Mouse (Mus musculus) cerebellum, postnatal 36 days (tissue): ENCODE results near the gene Btg3.

Experiments used
- DNase-seq, 2 experiments: peaks; one replicate each; pipeline ENCODE4 v3.0.0; 2021 to 2022; ENCODE audit warnings: mixed read lengths in 2 of 2

Gene Btg3

DNA sequence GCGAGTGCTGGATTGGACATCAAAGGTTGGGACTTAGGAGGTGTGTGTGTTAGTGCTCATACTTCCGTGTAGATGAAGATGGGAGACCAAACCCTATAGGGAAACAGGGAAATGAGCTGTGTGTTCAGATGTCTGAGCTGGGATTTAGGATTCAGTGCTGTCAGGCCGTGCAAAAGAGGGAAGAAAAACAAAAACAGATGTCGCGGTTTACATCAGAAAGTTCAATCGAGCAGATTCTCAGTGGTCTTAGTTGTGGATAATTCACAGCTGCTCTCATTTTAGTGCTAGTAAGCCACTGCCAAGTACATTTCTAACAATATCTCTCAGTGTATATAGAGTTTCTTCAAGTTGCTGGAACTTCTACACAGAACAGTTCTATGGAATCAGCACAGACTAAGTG lies 33.2 kb downstream of the Btg3 start:
- no peak for DNase-seq

DNA sequence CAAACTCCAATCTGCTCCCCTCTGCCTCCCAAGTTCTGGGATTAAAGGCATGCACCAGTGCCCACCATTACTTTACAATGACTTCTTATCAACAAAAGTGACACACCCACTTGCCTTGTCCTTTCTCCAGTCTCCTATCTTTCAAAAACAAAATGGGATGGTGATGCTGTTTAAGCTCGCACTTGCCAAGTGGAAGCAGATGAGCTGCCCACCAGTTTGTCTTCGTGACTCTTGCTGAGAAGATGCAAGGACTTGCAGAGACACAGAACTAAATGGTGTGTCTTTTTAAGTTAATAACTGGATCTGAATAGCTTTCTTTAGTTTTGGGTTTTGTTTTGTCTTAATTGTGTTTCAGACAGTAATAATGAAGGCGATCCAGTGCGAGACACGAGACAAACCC lies 34.2 kb downstream of the Btg3 start:
- no peak for DNase-seq

DNA sequence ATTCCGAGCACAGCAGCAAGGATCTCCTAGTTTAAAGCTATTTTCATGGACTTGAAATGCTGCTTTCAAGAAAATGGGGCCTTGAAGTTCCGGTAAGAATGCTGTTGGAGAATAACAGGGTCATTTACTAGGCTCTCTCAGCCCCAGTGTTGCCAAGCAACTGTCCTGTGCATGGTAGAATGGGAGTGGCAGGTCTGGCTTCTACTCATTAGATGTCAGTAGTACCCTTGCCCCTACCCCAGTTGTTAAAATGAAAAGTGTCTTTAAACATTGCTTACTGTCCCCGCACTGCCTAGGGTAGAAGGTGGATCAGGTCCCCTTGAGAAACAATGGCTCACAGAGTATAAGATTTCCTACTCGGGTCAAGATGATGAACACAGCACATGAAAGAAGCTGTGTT lies 35.6 kb downstream of the Btg3 start:
- DNase-seq = no peak

DNA sequence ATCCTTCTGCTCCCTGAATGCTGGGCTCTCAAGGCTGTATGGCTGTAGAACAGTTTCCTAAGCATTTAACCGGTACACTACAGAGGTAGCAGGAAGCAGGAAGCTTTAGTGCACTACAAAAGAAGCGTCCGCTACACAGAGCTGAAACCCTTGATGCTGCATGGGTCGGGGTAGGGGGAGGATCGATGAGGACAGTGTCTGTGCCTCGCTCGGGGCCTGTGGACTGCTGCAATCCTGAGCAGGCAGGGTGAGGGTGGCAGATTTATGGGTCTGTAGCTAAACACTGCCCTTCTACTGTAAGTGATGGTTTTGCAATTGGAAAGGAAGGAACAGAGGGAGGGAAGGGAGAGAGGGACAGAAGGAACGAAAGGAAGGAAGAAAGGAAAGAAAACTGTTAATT lies 39.8 kb downstream of the Btg3 start:
- DNase-seq = no peak

DNA sequence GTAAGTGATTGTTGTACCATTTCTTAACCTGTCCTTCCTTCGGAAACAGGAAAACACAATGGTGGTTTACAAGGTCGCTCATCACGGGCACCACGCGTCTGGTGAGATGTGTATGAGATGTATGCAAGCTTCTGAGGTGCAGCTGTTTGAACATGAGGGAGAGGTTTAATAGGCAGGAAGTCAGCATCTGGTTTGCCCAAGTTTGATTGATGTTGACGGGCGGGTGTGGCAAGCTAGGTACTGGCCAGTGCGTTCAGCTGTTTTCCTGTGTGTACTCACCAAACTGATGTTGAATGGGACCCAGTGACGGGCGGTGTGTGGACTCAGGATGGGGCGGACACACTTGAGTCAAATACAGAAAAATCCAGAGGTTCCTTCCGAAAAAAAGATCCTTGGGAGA lies 49.0 kb downstream of the Btg3 start:
- DNase-seq = no peak

DNA sequence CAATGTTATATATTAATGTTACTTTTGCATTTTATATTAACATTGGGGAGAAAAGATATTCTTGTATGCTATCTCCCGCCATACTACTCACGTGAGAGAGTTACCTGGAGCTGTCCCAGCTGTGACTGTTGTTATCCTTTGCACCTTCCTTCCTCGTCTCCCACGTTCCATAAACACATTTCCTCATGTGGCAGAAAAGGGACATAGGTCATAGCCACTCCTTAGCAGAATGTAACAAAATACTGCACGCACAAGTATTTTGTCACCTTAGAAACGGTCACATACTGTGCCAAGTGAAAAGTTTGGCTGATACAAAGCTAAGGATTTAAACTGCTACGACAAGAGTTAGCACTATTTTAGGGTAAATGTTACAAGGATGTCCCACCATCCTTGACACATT lies 49.4 kb downstream of the Btg3 start:
- no peak for DNase-seq

DNA sequence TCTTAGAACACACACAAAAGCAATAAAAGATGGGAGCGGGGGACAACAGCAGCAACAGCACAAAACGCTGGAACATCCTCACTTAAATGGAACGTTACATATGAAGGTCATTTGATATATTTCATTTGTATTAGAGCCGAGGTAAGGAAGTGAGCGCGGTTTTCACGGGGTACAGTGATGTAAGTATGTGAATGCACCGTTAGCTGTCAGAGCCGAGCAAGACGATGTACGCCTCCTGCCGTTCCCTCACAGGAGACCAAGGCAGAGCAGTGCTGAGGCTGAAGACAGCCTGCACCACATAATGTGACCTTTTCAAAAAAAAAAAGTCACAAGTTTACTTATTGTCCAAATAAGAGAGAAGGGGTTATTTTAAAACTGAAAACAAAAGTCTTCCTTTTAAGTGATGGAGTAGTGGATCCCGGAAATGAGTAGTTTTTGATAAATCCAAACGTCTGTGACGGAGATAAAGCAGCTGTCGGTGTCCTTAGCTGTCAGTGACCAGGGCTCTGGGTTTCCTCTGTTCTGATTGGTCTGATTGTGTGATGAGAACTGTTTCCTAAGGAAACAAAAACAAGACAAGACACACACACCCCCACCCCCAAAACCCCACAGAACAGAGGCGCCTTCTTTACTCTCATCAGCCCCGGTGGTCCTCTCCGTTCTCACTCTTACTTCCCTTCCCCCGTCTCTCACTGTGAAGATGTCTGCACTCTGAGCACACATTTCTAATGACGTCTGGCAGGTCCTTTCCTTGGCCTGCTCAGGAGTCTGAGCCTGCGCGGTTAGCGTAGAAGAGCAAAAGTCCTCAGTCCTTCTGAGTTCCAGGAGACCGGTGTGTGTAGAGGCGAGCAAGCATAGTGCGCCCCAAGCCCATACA lies 50.8 kb downstream of the Btg3 start:
- no peak for DNase-seq

DNA sequence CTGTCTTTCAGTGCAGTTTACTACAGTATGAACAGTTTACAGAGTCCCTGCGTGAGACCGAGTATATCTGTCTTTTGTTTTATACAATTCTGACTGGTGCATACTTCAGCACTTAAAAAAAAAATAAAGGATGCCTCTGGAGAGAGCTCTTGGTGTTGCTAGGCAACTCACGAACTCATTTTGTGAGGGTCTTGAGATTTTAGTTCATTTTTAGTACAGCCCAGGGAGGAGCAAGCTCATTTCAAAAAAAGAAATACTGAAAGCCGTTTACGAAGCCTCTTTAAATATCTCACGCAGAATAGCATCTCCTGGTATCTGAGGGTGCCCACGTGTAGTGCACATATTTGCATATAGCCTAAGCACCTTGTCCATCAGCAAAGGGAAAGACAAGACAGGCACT lies 54.9 kb downstream of the Btg3 start:
- no peak for DNase-seq

DNA sequence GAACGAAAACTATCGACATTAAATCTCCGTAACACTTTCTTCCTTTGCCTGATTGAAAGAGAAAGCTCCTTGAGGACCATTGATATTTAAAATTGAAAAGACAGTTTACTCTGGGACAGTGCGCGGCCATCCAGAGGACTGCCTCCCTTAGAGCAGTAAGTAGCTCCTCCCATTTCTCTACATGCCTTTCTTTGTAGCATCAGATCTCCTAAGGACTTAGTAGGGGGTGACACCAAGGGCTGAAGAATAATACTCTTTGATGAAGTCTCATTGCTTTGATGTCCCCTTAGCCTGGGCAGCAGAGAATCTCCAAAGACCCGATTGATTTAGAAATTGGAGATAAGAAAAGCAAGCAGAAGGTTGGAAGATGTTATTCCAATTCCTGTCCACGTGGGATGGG lies 55.4 kb downstream of the Btg3 start:
- no peak for DNase-seq

DNA sequence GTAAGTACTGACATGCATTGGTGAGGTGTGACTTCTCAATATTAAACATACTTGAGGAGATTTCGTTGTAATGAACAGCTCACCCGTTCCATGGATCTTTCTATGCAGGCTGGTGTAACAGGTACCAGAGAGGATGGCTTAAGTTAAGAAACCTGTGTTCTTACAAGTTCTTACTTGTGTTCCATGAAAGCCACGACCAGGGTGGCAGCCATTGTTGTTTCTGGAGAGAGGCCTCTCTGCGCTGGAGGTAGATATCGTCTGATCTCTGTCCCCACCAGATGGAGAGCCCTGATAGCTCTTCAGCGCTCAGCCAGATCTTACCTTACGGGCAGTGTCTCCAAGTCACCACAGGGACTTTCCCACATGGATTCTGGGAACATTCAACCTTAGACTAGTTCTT lies 57.3 kb downstream of the Btg3 start:
- no peak for DNase-seq

DNA sequence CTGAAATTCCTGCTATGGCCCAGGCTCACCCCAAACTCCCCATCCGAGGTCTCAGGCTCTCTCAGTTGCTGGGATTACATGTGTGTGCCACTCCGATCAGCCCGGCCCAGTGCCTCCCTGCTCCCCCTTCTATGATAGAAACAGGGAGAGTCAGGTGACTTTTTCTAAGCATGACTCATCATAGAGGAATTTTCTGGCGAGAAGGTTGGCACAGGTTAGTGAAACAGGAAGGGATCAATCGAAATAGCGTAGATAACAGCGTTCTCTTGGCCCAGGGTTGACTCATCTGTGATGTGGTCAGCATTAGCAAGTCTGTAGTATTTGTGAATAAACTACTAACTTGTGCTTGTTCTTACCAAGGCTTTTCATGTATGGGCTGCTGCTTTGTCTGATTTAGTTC lies 59.0 kb downstream of the Btg3 start:
- DNase-seq = no peak

DNA sequence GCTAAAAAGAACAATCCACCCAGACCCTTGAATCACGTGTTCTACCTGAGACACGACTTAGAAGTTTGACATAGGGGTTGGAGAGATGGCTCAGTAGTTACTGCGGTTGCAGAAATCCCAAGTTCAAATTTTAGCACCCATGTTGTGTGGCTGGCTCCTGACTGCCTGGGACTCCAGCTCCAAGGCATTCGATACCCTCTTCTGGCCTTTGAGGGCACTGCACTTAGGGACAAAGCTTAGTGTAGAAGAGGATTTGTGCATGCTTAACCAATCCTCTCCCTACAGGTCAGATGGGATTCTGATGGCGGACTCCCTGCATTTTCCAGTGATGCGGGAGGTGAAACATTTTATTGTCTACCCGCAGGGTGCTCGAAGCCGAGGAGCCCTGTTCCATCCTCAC lies 60.1 kb downstream of the Btg3 start:
- DNase-seq = peak; percentile 42 to 56

DNA sequence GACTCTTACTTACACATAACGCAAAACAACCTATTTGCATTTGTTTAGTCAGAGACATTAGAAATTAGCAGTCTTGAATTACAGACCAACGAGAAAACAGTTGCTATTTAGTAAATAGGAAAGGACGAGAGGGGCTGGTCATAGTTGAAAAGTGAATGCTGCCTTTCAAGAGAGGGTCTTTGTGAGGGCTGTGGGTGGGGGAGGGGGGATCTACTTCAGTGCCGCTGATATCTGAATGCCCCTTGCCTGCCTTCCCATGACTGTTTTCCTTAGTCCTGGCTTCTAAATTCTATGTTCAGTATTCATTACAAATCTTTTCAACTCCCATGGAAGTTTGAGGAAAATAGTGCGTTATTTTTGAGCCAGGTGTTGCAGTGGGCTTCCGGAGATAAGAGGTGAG lies 63.0 kb downstream of the Btg3 start:
- no peak for DNase-seq

DNA sequence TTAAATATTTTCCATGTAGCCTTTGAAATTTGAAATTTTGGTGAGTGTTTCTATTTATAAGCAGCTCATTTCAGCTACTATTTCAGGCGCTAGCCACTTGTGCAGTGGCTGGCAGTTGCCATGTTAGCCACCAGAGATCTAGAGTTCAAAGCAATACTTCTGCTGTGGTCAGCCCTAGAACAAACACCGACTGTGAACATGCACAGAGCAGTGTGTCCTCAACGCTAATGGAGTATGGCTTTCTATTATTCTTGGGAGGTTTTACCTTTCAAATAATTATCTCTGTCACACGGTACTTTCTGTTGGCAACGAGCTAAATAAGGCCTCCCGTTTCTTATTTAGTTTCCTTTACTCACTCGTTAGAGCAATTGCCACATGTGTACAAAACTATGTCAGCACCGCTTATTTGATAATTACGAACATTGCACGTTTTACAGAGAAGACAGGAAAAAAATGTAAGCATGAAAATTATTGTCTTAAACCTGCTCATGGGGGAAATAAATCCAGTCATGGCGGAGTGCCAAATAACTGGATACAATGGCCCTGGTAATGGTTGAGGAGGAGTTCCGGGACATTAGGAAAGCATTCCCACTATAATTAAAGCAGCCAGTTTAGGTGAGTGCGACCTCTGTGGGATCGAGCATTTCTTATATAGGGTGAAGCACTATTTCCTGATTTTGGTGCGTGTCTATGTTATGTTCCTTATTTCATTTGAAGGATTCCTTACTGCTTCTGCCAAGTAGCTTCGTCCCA lies 63.7 kb downstream of the Btg3 start:
- no peak for DNase-seq

DNA sequence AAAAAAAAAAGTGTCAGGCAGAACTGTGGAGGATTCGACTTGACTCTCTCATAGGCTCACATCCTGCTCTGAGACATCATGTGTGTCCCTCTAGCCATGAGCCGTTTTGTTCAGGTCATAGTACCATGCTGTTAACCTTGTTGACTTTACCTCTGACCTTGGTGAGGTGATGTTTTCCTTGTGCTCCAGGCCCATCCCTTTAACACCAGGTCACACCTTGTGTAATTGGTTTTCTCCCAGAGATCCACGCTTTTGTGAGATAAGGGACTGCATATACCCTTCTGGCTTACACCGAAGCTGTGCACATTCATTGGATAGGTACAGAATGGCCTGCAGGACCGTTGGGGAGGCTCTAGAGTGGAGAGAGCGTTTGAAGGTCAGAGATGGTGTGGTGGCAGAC lies 67.7 kb downstream of the Btg3 start:
- no peak for DNase-seq

DNA sequence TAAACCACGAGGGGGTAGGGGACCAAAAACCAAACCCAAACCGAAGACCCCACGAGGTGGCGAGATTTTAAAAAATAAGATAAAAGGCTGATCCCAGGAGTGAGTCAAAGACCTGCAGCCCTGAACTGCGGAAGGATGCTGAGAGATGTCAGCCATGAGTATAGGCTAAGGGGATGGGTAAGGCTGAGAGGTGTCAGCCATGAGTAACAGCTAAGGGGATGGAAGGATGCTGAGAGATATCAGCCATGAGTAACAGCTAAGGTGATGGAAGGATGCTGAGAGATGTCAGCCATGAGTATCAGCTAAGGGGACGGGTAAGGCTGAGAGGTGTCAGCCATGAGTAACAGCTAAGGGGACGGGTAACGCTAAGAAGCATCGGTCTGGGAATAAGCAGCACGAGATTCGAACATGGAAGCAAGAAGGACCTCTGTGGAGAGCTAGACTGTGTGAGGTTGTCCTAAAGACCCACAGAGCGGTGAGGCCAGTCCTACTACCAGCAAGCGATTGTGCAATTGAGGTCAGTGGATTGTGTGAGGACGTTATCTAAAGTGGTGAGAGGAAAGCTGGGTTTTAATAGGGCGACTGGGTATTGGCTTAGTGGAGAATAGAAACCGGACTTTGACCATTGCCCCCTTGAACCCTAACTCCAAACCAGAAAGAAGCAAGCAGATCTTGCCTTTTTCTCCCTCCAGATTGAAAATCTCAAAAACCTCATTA lies 69.4 kb downstream of the Btg3 start:
- no peak for DNase-seq

DNA sequence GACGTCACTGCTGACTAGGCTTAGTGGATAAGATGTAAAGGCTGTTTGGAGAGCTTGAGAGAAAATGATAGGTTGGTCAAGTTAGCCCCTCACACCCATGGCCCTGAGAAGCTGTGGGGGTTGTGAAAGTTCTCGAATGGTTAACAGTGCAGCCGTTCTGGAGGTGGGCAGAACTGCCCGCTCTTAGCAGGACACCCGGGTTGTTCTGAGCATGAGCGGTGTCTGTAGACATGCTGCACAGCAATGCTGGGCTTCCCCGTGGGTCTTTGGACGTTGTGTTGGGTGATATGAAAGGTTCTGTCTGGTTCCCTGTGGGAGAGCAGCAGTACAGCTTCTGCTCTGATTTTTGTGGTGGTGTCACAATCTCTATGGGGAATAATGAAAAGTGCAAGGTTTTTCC lies 70.4 kb downstream of the Btg3 start:
- no peak for DNase-seq

DNA sequence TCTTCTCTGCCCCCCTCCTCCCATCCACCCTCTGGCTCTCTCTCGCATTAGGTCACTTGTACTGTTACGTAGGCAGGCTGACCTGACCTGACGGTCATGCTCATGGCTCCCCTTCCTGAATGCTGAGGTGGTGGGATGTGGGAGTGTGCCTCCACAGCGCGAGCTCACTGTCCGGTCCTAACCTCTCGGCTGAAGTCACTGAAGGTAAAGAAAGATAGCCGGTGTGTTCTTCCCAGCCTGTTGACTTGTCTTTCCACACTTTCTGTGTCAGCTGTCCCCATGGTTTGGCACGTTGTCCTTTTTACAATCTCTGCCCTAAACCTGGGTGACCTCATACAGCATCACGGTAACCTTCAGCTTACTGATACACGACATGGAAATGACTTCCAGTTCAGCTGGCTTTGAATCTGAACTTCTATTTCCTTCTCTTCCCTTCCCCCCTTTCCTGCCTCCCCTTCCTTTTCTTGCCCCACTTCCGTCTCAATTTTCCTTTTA lies 71.3 kb downstream of the Btg3 start:
- DNase-seq = no peak

DNA sequence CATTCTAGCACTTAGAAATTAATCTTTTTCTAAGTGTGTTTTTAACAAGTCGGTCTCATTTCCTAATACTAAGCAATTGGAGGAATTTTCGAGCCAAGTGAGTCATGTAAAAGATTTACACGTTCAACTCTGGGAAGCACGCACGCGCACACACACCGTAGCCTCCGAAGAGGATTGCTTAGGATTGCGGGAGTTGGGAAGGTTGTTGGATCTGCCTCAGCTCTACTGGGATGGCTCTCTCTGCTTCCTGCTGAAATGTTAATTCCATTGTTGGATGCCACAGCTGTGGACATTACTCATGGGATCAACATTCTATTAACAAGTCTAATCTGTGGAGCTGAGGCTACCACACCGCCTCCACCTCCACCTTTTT lies 74.3 kb downstream of the Btg3 start:
- peak; percentile 28 to 30 for DNase-seq

DNA sequence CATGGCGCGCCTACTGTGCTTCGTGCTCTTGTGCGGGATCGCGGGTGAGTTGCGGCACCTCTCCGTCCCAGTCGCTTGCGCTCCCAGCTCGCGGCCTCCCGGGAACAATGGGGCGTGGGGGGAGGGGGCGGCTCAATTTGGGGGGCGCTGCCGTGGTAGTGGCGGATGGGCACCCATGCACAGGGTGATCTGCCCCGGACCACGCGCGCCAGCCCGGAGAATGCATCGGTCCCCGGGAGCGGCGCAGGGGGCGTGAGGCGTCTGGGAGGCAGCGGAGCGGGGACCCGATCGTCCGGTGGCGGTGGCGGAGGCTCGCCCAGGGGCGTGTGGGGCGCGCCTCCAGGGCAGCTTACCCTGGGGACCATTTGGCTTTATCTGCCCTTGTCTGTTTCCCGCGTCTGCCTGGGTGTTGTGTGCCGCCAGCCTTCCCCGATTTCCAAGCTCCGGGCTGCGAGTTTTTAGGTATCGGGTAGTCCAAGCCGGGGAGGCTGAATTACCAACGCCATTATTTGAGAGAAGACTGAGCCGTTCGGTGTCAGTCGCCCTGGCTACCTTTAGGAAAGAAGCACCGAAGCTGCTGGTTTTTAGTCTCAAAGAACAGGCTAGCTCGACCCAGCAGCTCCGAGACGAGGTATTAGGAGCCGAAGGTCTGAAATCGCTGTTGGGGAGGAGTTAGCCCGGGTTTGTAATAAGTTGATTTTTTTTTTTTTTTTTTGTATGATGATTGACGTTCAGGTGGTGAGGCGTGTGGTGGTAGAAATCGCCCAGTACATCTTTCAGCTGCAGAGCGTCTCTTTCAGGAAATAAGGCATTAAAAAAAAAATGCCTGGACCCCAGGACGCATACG lies 74.9 kb downstream of the Btg3 start:
- DNase-seq = peak; percentile 38 to 40

DNA sequence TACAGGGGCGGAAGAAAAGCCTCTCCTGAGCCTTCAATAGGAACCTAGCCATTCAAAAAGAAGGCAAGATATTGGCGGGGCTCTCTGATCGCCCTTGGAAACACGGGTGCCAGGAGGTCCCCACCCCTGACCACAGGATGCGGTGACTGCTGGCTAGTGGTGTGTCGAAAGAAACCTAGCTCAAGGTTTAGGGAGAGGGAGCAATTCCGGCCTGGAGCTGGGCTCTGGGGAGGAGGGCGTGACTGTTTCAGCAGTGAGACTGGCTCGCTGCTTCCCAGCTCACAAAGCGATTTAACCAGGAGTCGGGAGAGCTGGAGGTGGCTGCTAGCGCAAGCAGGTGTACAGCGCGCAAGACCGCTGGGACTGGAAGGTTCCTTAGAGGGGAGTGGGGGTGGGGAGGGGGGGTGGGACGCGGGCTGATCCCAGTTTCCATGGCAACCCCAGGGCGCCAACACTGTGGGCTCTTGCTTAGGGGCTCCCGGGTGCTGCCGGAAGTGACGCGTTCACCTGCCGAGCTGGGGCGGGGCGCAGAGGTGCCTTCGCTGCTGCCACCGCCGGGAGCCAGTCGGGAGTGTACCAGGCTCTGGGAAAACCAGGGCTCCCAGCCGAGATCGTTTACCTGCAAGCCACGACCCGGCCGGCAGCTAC lies 75.7 kb downstream of the Btg3 start, which contains the start of gene Cxadr:
TSS of gene Cxadr (plus strand) at position 307 of the 648 bp plus-strand sequence.
- DNase-seq = peak; percentile 75 to 80

DNA sequence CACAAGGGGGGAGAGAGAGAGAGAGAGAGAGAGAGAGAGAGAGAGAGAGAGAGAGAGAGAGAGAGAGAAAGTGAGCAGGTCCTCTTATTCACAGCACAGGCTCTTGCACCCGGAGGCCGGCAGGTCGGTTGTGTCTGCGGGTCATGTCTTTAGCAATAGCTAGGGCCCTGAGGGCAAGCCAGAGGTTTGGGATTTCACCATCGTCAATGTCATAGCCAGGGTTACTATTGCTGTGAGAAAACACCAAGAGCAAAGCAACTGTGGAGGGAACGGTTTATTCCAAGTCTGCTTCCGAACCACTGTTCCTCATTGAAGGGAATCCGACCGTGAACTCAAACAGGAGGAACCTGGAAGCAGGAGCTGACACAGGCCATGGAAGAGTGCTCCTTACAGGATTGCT lies 80.9 kb downstream of the Btg3 start:
- no peak for DNase-seq
